Mouse (Mus musculus) liver, embryonic 13.5 days (tissue): ENCODE measurements around the gene Zdhhc17. TPM values are rescaled to one million over a fixed set of nuclear protein-coding genes. Genes with fewer than 3 reads are reported as not detected.

Experiments used
- ATAC-seq: fragments of 200-750 bp; cut with Nextera tagmentation; 2 replicates; pipeline ENCODE4 v1.8.0; 2017; ENCODE audit warnings: low read depth, mild to moderate bottlenecking, moderate number of reproducible peaks, moderate library complexity
- DNase-seq: peaks from one replicate; pipeline ENCODE4 v3.0.0; 2022
- H3K27ac ChIP-seq: fragments of 300-500 bp; sonication (generic); 2 replicates; pipeline ENCODE4 v1.5.1; 2015; ENCODE audit warnings: moderate library complexity, mild to moderate bottlenecking, inconsistent platforms
- H3K27me3 ChIP-seq: fragments of 300-500 bp; sonication (generic); 2 replicates; pipeline ENCODE4 v1.6.1; 2015; ENCODE audit warnings: mild to moderate bottlenecking, inconsistent platforms
- H3K36me3 ChIP-seq: fragments of 300-500 bp; sonication (generic); 2 replicates; pipeline ENCODE4 v1.6.1; 2015; ENCODE audit warnings: mild to moderate bottlenecking, inconsistent platforms
- H3K4me1 ChIP-seq: fragments of 300-500 bp; sonication (generic); replicated peaks from 2 replicates; pipeline ENCODE4 v1.6.1; 2015; ENCODE audit warnings: inconsistent platforms
- H3K4me2 ChIP-seq: fragments of 300-500 bp; sonication (generic); 2 replicates; pipeline ENCODE4 v1.6.1; 2015; ENCODE audit warnings: inconsistent platforms, mild to moderate bottlenecking, moderate library complexity
- H3K4me3 ChIP-seq: fragments of 300-500 bp; sonication (generic); replicated peaks from 2 replicates; pipeline ENCODE4 v1.5.1; 2015; ENCODE audit warnings: mild to moderate bottlenecking, inconsistent platforms
- H3K9ac ChIP-seq: fragments of 300-500 bp; sonication (generic); 2 replicates; pipeline ENCODE4 v1.6.1; 2015; ENCODE audit warnings: mild to moderate bottlenecking, inconsistent platforms
- H3K9me3 ChIP-seq: fragments of 300-500 bp; sonication (generic); replicated peaks from 2 replicates; pipeline ENCODE4 v1.6.1; 2016; ENCODE audit warnings: inconsistent platforms
- WGBS: fragments of 180-500 bp; shearing (Covaris S2); methylation state at CpG from one replicate; pipeline ENCODE4 v1.1.7; 2015; ENCODE audit not compliant: insufficient replicate concordance; 5-methylcytosine and 5-hydroxymethylcytosine counted together
- polyA plus RNA-seq: library from polyadenylated mRNA; unstranded; fragments of >200 nt; fragmentation: Nextera tagmentation; extraction: Ambion mirVana; gene quantifications from 2 replicates; pipeline ENCODE4 v1.2.1, GENCODE M21; 2015

The Zdhhc17 gene
- polyA plus RNA-seq, 1 experiment from 2014 or later, result 4.3 TPM

GRCm38 (mm10) chr10:110999201-110999600 lies 10.7 kb downstream of the Zdhhc17 start:
- H3K27ac ChIP-seq, result no peak overlapping the region
- H3K4me2 ChIP-seq, result no peak overlapping the region
- 63% methylated on average over 5 of the region's 5 CpGs for WGBS
- no peak overlapping the region for H3K4me3 ChIP-seq
- ATAC-seq, result no peak
- DNase-seq, result no peak
- H3K27me3 ChIP-seq, result no peaks in the 10 kb centered on the region
- no peaks in the 10 kb centered on the region for H3K9me3 ChIP-seq
- H3K4me1 ChIP-seq, result peaks cover 25% of the 10 kb centered on the region
- no peaks in the 10 kb centered on the region for H3K36me3 ChIP-seq
- H3K9ac ChIP-seq, result no peak overlapping the region

- Histone ChIP-seq H3K4me1 (peaks cover 27% of the 10 kb centered on the region), H3K4me2 (no peak overlapping the region), H3K9ac (no peak overlapping the region), H3K36me3 (no peaks in the 10 kb centered on the region), H3K27ac (no peak overlapping the region), H3K9me3 (no peaks in the 10 kb centered on the region), H3K27me3 (no peaks in the 10 kb centered on the region), H3K4me3 (no peak overlapping the region)
- ATAC-seq (no peak), DNase-seq (no peak)
- WGBS, result 69% methylated on average over 6 of the region's 6 CpGs
Observed at GRCm38 (mm10) chr10:110997180-110997579, 12.8 kb downstream of the Zdhhc17 start.

- WGBS, result 63% methylated on average over 5 of the region's 5 CpGs
- no peak overlapping the region for H3K27ac ChIP-seq
- H3K36me3 ChIP-seq, result no peaks in the 10 kb centered on the region
- H3K4me1 ChIP-seq, result peaks cover 45% of the 10 kb centered on the region
- H3K27me3 ChIP-seq, result no peaks in the 10 kb centered on the region
- H3K9ac ChIP-seq, result no peak overlapping the region
- DNase-seq (no peak), ATAC-seq (no peak)
- no peaks in the 10 kb centered on the region for H3K9me3 ChIP-seq
- no peak overlapping the region for H3K4me3 ChIP-seq
- H3K4me2 ChIP-seq, result no peak overlapping the region
Observed at GRCm38 (mm10) chr10:110994761-110995160, 15.2 kb downstream of the Zdhhc17 start.

- no peak overlapping the region; the same call in 1 of the 2 replicates for H3K27ac ChIP-seq
- H3K9ac ChIP-seq, result no peak overlapping the region
- no peak for ATAC-seq
- DNase-seq, result no peak
- H3K4me1 ChIP-seq, result peaks cover 37% of the 10 kb centered on the region
- H3K4me2 ChIP-seq, result no peak overlapping the region
- H3K4me3 ChIP-seq, result no peak overlapping the region
- no peaks in the 10 kb centered on the region for H3K36me3 ChIP-seq
- no peaks in the 10 kb centered on the region for H3K27me3 ChIP-seq
- WGBS, result 68% methylated on average over 5 of the region's 5 CpGs
- no peaks in the 10 kb centered on the region for H3K9me3 ChIP-seq
Observed at GRCm38 (mm10) chr10:110993249-110993648, 16.7 kb downstream of the Zdhhc17 start.

- Histone ChIP-seq H3K27me3 (no peaks in the 10 kb centered on the region), H3K4me3 (no peak overlapping the region), H3K27ac (peak overlapping the region; percentile 67), H3K4me1 (peaks cover 37% of the 10 kb centered on the region), H3K9me3 (no peaks in the 10 kb centered on the region), H3K9ac (peak overlapping the region; percentile 36; the same call in 1 of the 2 replicates), H3K36me3 (no peaks in the 10 kb centered on the region), H3K4me2 (peak overlapping the region; percentile 48)
- ATAC-seq (peak; percentile 81), DNase-seq (peak; percentile 23)
- 11% methylated on average over 9 of the region's 9 CpGs for WGBS
Observed at GRCm38 (mm10) chr10:110992047-110992431, 17.9 kb downstream of the Zdhhc17 start.

- no peaks in the 10 kb centered on the region for H3K36me3 ChIP-seq
- H3K27ac ChIP-seq, result peak overlapping the region; percentile 67
- WGBS, result 41% methylated on average over 6 of the region's 6 CpGs
- peak overlapping the region; percentile 36; the same call in 1 of the 2 replicates for H3K9ac ChIP-seq
- no peaks in the 10 kb centered on the region for H3K9me3 ChIP-seq
- peaks cover 34% of the 10 kb centered on the region for H3K4me1 ChIP-seq
- peak overlapping the region; percentile 48 for H3K4me2 ChIP-seq
- no peaks in the 10 kb centered on the region for H3K27me3 ChIP-seq
- H3K4me3 ChIP-seq, result no peak overlapping the region
- ATAC-seq (peak; percentile 30), DNase-seq (no peak)
Observed at GRCm38 (mm10) chr10:110991307-110992046, 18.5 kb downstream of the Zdhhc17 start.

GRCm38 (mm10) chr10:110989729-110990128 lies 20.2 kb downstream of the Zdhhc17 start:
- H3K36me3 ChIP-seq, result no peaks in the 10 kb centered on the region
- 51% methylated on average over 2 of the region's 2 CpGs for WGBS
- no peak overlapping the region for H3K9ac ChIP-seq
- H3K4me3 ChIP-seq, result no peak overlapping the region
- H3K27ac ChIP-seq, result no peak overlapping the region
- H3K4me2 ChIP-seq, result no peak overlapping the region
- H3K4me1 ChIP-seq, result peaks cover 30% of the 10 kb centered on the region
- no peak for ATAC-seq
- H3K27me3 ChIP-seq, result no peaks in the 10 kb centered on the region
- DNase-seq, result no peak
- H3K9me3 ChIP-seq, result no peaks in the 10 kb centered on the region

- H3K27ac ChIP-seq, result no peak overlapping the region
- H3K9ac ChIP-seq, result no peak overlapping the region
- DNase-seq (no peak), ATAC-seq (no peak)
- H3K4me3 ChIP-seq, result no peak overlapping the region
- peaks cover 13% of the 10 kb centered on the region for H3K4me1 ChIP-seq
- 78% methylated on average over 17 of the region's 17 CpGs for WGBS
- H3K4me2 ChIP-seq, result no peak overlapping the region
- H3K27me3 ChIP-seq, result no peaks in the 10 kb centered on the region
- H3K36me3 ChIP-seq, result no peaks in the 10 kb centered on the region
- H3K9me3 ChIP-seq, result no peaks in the 10 kb centered on the region
Observed at GRCm38 (mm10) chr10:110986682-110987081, 23.3 kb downstream of the Zdhhc17 start.

- no peak overlapping the region for H3K4me3 ChIP-seq
- H3K4me2 ChIP-seq, result no peak overlapping the region
- WGBS, result 72% methylated on average over 4 of the region's 4 CpGs
- H3K4me1 ChIP-seq, result peaks cover 15% of the 10 kb centered on the region
- H3K27ac ChIP-seq, result no peak overlapping the region
- H3K9me3 ChIP-seq, result no peaks in the 10 kb centered on the region
- H3K9ac ChIP-seq, result no peak overlapping the region
- 0 out of 2 replicates have a peak, but pooled peaks cover 9% of the 10 kb centered on the region for H3K36me3 ChIP-seq
- no peaks in the 10 kb centered on the region for H3K27me3 ChIP-seq
- ATAC-seq, result no peak
- no peak for DNase-seq
Observed at GRCm38 (mm10) chr10:110982771-110983170, 27.2 kb downstream of the Zdhhc17 start.

GRCm38 (mm10) chr10:110980441-110980840 lies 29.5 kb downstream of the Zdhhc17 start:
- 78% methylated on average over 6 of the region's 6 CpGs for WGBS
- no peaks in the 10 kb centered on the region for H3K9me3 ChIP-seq
- H3K4me1 ChIP-seq, result peaks cover 15% of the 10 kb centered on the region
- H3K4me3 ChIP-seq, result no peak overlapping the region
- no peak overlapping the region for H3K4me2 ChIP-seq
- H3K27ac ChIP-seq, result no peak overlapping the region
- H3K27me3 ChIP-seq, result no peaks in the 10 kb centered on the region
- no peak for DNase-seq
- 0 out of 2 replicates have a peak, but pooled peaks cover 13% of the 10 kb centered on the region for H3K36me3 ChIP-seq
- no peak overlapping the region for H3K9ac ChIP-seq
- no peak for ATAC-seq

- DNase-seq (no peak), ATAC-seq (peak; percentile 51; the same call in 1 of the 2 replicates)
- WGBS, result 27% methylated on average over 2 of the region's 2 CpGs
- Histone ChIP-seq H3K36me3 (0 out of 2 replicates have a peak, but pooled peaks cover 13% of the 10 kb centered on the region), H3K27me3 (no peaks in the 10 kb centered on the region), H3K4me2 (no peak overlapping the region), H3K27ac (no peak overlapping the region), H3K9me3 (no peaks in the 10 kb centered on the region), H3K4me1 (peaks cover 15% of the 10 kb centered on the region), H3K9ac (no peak overlapping the region), H3K4me3 (no peak overlapping the region)
Observed at GRCm38 (mm10) chr10:110979431-110979830, 30.5 kb downstream of the Zdhhc17 start.

GRCm38 (mm10) chr10:110977379-110977778 lies 32.6 kb downstream of the Zdhhc17 start:
- Histone ChIP-seq H3K4me3 (no peak overlapping the region), H3K36me3 (peaks cover 16% of the 10 kb centered on the region; the same call in 1 of the 2 replicates), H3K4me2 (no peak overlapping the region), H3K4me1 (peaks cover 15% of the 10 kb centered on the region), H3K9me3 (no peaks in the 10 kb centered on the region), H3K9ac (no peak overlapping the region), H3K27me3 (no peaks in the 10 kb centered on the region), H3K27ac (no peak overlapping the region)
- ATAC-seq (no peak), DNase-seq (no peak)
- WGBS, result 56% methylated on average over 2 of the region's 2 CpGs
